8 mouse cellular contexts compared by ENCODE assay signal in genomic region chr11:116616438-116617118, GRCm38 (mm10). TPM values are rescaled to one million over a fixed set of nuclear protein-coding genes. Genes with fewer than 3 reads are reported as not detected.
A peak's percentile ranks its signal among the peaks of the same experiment; 100 is the strongest.
DNase-seq lines count a peak whose midpoint lies in the region; ATAC-seq and TF ChIP-seq lines count a peak whose summit lies in the region.

No protein-coding gene starts in this region.

- peaks cover 57% of the 10 kb centered on the region for H3K4me1 ChIP-seq in heart, adult 2 months (ENCODE audit: control insufficient read depth, insufficient read depth, low read length)
- peaks cover 80 to 89% of the 10 kb centered on the region in 2 experiments for H3K4me1 ChIP-seq in liver, embryonic 14.5 days (replicated peaks; ENCODE audit: control insufficient read depth in 2 of 2, insufficient read depth in 2 of 2, low read length in 1 of 2)
- peaks cover 39% of the 10 kb centered on the region for H3K4me1 ChIP-seq in kidney, embryonic 14.5 days (ENCODE audit: control insufficient read depth, insufficient read depth, low read length)

- intact Hi-C loops in heart, adult 2 months (cut with DNase I) = no loop called here

- no peak; the same call in 1 of the 2 replicates for TF ChIP-seq CTCF in heart, adult 2 months (IDR thresholded peaks at IDR 0.05)
- no peak; the same call in none of the 2 replicates for TF ChIP-seq CTCF in liver, embryonic 14.5 days (IDR thresholded peaks at IDR 0.05; ENCODE audit: low read depth)

- H3K36me3 ChIP-seq in heart, adult 2 months (ENCODE audit: control insufficient read depth, insufficient read depth, low read length) = peaks cover 2% of the 10 kb centered on the region; the same call in 1 of the 2 replicates
- H3K36me3 ChIP-seq in liver, embryonic 14.5 days (replicated peaks; ENCODE audit: control insufficient read depth, insufficient read depth, low read depth) = no peaks in the 10 kb centered on the region
- H3K36me3 ChIP-seq in kidney, embryonic 14.5 days (ENCODE audit: control insufficient read depth, insufficient read depth, low read length) = no peaks in the 10 kb centered on the region

- H3K9me3 ChIP-seq in liver, embryonic 14.5 days (ENCODE audit: control insufficient read depth, low read length) = no peaks in the 10 kb centered on the region
- H3K9me3 ChIP-seq in kidney, embryonic 14.5 days (ENCODE audit: control insufficient read depth, low read length) = no peaks in the 10 kb centered on the region

- H3K79me2 ChIP-seq in heart, adult 2 months (replicated peaks; ENCODE audit: control insufficient read depth, insufficient read depth, low read length) = peaks cover 6% of the 10 kb centered on the region

- H3K27ac ChIP-seq in heart, adult 2 months = peak overlapping the region; percentile 90
- peak overlapping the region; percentile 80 for H3K27ac ChIP-seq in liver, embryonic 14.5 days
- no peak overlapping the region for H3K27ac ChIP-seq in kidney, embryonic 14.5 days (ENCODE audit: low read depth, low read length)

- TF ChIP-seq POLR2A in heart, adult 2 months (IDR thresholded peaks at IDR 0.05; ENCODE audit: insufficient read depth, low read depth, low read length) = no peak

- peak overlapping the region; percentile 18; the same call in 1 of the 2 replicates for H3K4me3 ChIP-seq in heart, adult 2 months
- peak overlapping the region; percentile 1 to 44; a peak in 2 of 4 replicates for H3K4me3 ChIP-seq in liver, embryonic 14.5 days (ENCODE audit: insufficient read depth in 1 of 2, low read depth in 2 of 2, low read length in 2 of 2)
- no peak overlapping the region for H3K4me3 ChIP-seq in kidney, embryonic 14.5 days (ENCODE audit: low read length)

- WGBS in heart, adult 2 months = 54% methylated on average over 10 of the region's 10 CpGs
- WGBS in liver, embryonic 14.5 days (ENCODE audit: insufficient replicate concordance) = 36% methylated on average over 10 of the region's 10 CpGs
- WGBS in kidney, embryonic 14.5 days = 78% methylated on average over 10 of the region's 10 CpGs

- no peak for ATAC-seq in liver, embryonic 14.5 days (ENCODE audit: insufficient read depth)
- no peak for ATAC-seq in kidney, embryonic 14.5 days (ENCODE audit: low FRiP score, low TSS enrichment)

- no peak for TF ChIP-seq EP300 in heart, adult 2 months (IDR thresholded peaks at IDR 0.05; ENCODE audit: insufficient read depth, low read depth, low read length)
- no peak for TF ChIP-seq EP300 in liver, embryonic 14.5 days (IDR thresholded peaks at IDR 0.05; ENCODE audit: low read depth)

- no peaks in the 10 kb centered on the region for H3K27me3 ChIP-seq in heart, adult 2 months (ENCODE audit: control insufficient read depth, insufficient read depth, low read length)
- H3K27me3 ChIP-seq in liver, embryonic 14.5 days (ENCODE audit: control insufficient read depth, insufficient read depth, low read length) = no peaks in the 10 kb centered on the region
- no peaks in the 10 kb centered on the region for H3K27me3 ChIP-seq in kidney, embryonic 14.5 days (ENCODE audit: control insufficient read depth, insufficient read depth, low read length)

- peak overlapping the region; percentile 77 for H3K4me2 ChIP-seq in liver, embryonic 14.5 days (ENCODE audit: low read depth)
- H3K4me2 ChIP-seq in kidney, embryonic 14.5 days (replicated peaks; ENCODE audit: low read depth, low read length) = no peak overlapping the region

- H3K9ac ChIP-seq in heart, adult 2 months (ENCODE audit: low read depth, low read length) = peak overlapping the region; percentile 28
- H3K9ac ChIP-seq in liver, embryonic 14.5 days (replicated peaks) = peak overlapping the region; percentile 55; the same call in 1 of the 2 replicates
- no peak overlapping the region for H3K9ac ChIP-seq in kidney, embryonic 14.5 days (ENCODE audit: low read depth, low read length)

- peak; percentile 44 to 47 for DNase-seq in heart, adult 2 months
- DNase-seq in heart, postnatal 4 days = no peak
- DNase-seq in 416B (ENCODE audit: low read depth) = peak; percentile 91
- DNase-seq in adipocyte (ENCODE audit: low spot score) = peak; percentile 22
- peak in 1 of 3 experiments; percentile 24 for DNase-seq in liver, embryonic 14.5 days (ENCODE audit: low read depth in 3 of 3, low spot score in 3 of 3)
- DNase-seq in thymus, postnatal 10 days (ENCODE audit: low spot score in 2 of 2) = no peak
- DNase-seq in cerebellum, adult 11 months = no peak

RNA-seq across cellular contexts. Expression of gene Rhbdf2, which starts 10.2 kb away (rescaled TPM):
- 10 to 100 TPM; 10.8 to 11.2 TPM for total RNA-seq in heart, adult 2 months (2021)
- polyA plus RNA-seq in heart, adult 2 months (2012; rRNA removed) = 19.2 and 22.3 TPM in 2 replicates
- total RNA-seq in heart, postnatal 4 days (2021) = 10 to 100 TPM; 16.4 to 17.5 TPM
- polyA plus RNA-seq in liver, embryonic 14.5 days (2012; rRNA removed) = 8.3 and 11.1 TPM in 2 replicates
- polyA plus RNA-seq in liver, embryonic 14.5 days (2014; fragmentation: Nextera tagmentation; extraction: Ambion mirVana) = 3.8 and 5.2 TPM in 2 replicates
- 5.4 and 7.2 TPM in 2 replicates for polyA plus RNA-seq in kidney, embryonic 14.5 days (2014; fragmentation: Nextera tagmentation; extraction: Ambion mirVana)

RNA-seq across cellular contexts. Expression of gene Aanat, which starts 30.3 kb away (rescaled TPM):
- not detected for total RNA-seq in heart, adult 2 months (2021)
- not detected in 2 replicates for polyA plus RNA-seq in heart, adult 2 months (2012; rRNA removed)
- not detected for total RNA-seq in heart, postnatal 4 days (2021)
- polyA plus RNA-seq in liver, embryonic 14.5 days (2012; rRNA removed) = not detected in 2 replicates
- not detected in 2 replicates for polyA plus RNA-seq in liver, embryonic 14.5 days (2014; fragmentation: Nextera tagmentation; extraction: Ambion mirVana)
- polyA plus RNA-seq in kidney, embryonic 14.5 days (2014; fragmentation: Nextera tagmentation; extraction: Ambion mirVana) = not detected in 2 replicates

RNA-seq across cellular contexts. Expression of gene Ube2o, which starts 35.3 kb away (rescaled TPM):
- total RNA-seq in heart, adult 2 months (2021) = 10 to 100 TPM; 24.8 to 36.3 TPM
- polyA plus RNA-seq in heart, adult 2 months (2012; rRNA removed) = 22.6 and 26.4 TPM in 2 replicates
- 10 to 100 TPM; 29.1 to 33.8 TPM for total RNA-seq in heart, postnatal 4 days (2021)
- 33.8 and 34.0 TPM in 2 replicates for polyA plus RNA-seq in liver, embryonic 14.5 days (2012; rRNA removed)
- 25.9 and 32.3 TPM in 2 replicates for polyA plus RNA-seq in liver, embryonic 14.5 days (2014; fragmentation: Nextera tagmentation; extraction: Ambion mirVana)
- polyA plus RNA-seq in kidney, embryonic 14.5 days (2014; fragmentation: Nextera tagmentation; extraction: Ambion mirVana) = 11.2 and 13.5 TPM in 2 replicates

RNA-seq across cellular contexts. Expression of gene Prcd, which starts 36.8 kb away (rescaled TPM):
- total RNA-seq in heart, adult 2 months (2021) = 1 to 10 TPM; 1.1 to 1.3 TPM
- 0.76 and 1.1 TPM in 2 replicates for polyA plus RNA-seq in heart, adult 2 months (2012; rRNA removed)
- 1 to 10 TPM; 1.1 to 1.5 TPM for total RNA-seq in heart, postnatal 4 days (2021)
- 0.11 and 0.14 TPM in 2 replicates for polyA plus RNA-seq in liver, embryonic 14.5 days (2012; rRNA removed)
- 0.19 and 0.20 TPM in 2 replicates for polyA plus RNA-seq in liver, embryonic 14.5 days (2014; fragmentation: Nextera tagmentation; extraction: Ambion mirVana)
- polyA plus RNA-seq in kidney, embryonic 14.5 days (2014; fragmentation: Nextera tagmentation; extraction: Ambion mirVana) = 1.1 and 1.4 TPM in 2 replicates

RNA-seq across cellular contexts. Expression of gene Cygb, which starts 37.5 kb away (rescaled TPM):
- 10 to 100 TPM; 42.5 to 50.3 TPM for total RNA-seq in heart, adult 2 months (2021)
- 55.0 and 66.1 TPM in 2 replicates for polyA plus RNA-seq in heart, adult 2 months (2012; rRNA removed)
- total RNA-seq in heart, postnatal 4 days (2021) = 10 to 100 TPM; 46.2 to 57.9 TPM
- 0.41 and 0.64 TPM in 2 replicates for polyA plus RNA-seq in liver, embryonic 14.5 days (2012; rRNA removed)
- polyA plus RNA-seq in liver, embryonic 14.5 days (2014; fragmentation: Nextera tagmentation; extraction: Ambion mirVana) = 0.44 and 0.81 TPM in 2 replicates
- 11.0 and 11.3 TPM in 2 replicates for polyA plus RNA-seq in kidney, embryonic 14.5 days (2014; fragmentation: Nextera tagmentation; extraction: Ambion mirVana)

Comparison
In these comparisons a context has a peak if more than half of its experiments do, and no peak if none do; other contexts are left out.
1. DNase-seq: peak in heart, adult 2 months (2 of 2), 416B (single experiment) and adipocyte (single experiment); none in heart, postnatal 4 days (single experiment), thymus, postnatal 10 days (0 of 2) and cerebellum, adult 11 months (single experiment).